Mouse (Mus musculus): ENCODE results near the gene Ahcy.

- no peak for TF ChIP-seq CTCF (IDR thresholded peaks at IDR 0.05; ENCODE audit: low read depth)
- TF ChIP-seq EP300 (IDR thresholded peaks at IDR 0.05; ENCODE audit: low read depth), result no peak
These were observed 27.5 kb downstream of the Ahcy start for GRCm38 (mm10) chr2:155046803-155047202.
